Mouse (Mus musculus): ENCODE data around the gene Ppt1. TPM values are rescaled to one million over a fixed set of nuclear protein-coding genes. Genes with fewer than 3 reads are reported as not detected.
"Not testable (repeated sequence)": the region's sequence is repeated elsewhere in the genome, so short reads cannot be mapped to it uniquely, and the experiment has no call there.

The Ppt1 gene
- total and polyA plus RNA-seq, 3 experiments, result 13.1 to 19.9 TPM; not detected in 1

DNA sequence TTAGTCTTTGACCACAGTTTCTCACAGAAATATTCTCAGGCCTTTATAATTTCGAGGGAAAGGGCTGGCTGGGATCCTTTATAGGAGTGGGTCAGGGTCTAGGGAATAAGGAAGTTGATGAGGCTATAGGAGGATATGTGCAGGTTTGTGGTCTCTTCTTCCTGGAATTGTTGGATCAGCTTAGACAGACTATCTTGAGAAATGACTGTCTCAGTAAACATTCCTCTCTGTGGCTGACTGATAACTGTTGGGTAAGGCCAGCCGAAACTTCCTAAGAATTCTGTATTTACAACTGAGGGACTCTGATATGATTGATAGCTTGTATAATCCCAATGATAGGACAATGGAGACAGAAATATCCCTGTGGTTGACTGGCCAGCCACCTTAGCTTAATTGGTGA, 24.2 kb upstream of the Ppt1 start (continued):
- TF ChIP-seq SMC3 (IDR thresholded peaks at IDR 0.05; ENCODE audit: low read depth, low read length), result no peak
- TF ChIP-seq ZMIZ1 (IDR thresholded peaks at IDR 0.05; ENCODE audit: low read depth, low read length), result no peak
- TF ChIP-seq GATA1 (IDR thresholded peaks at IDR 0.05; ENCODE audit: low read depth, low read length), result peak; percentile 60
- no peak for TF ChIP-seq ZKSCAN1 (IDR thresholded peaks at IDR 0.05; ENCODE audit: low read depth, low read length)

DNA sequence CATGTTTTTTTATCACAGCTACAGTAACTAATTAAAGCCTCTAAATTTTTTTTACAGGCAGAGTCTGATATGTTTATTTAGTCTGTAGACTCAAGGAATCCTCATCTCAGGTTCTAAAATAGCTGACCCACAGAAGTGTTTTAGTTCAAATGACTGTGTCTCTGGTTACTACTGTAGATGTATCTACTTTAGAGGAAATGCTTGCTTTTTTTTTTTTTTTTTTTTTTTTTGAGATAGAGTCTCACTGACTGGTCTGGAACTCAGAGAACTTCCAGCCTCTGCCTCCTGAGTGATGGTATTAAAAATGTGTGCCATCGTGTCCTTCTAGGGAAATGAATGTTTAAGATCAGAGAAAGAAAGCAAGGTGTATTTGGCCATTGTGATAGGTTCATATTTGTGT, 19.8 kb upstream of the Ppt1 start:
- H3K4me3 ChIP-seq (ENCODE audit: control insufficient read depth in 1 of 2, insufficient read depth in 1 of 2, low read depth in 2 of 2, low read length in 2 of 2), result no peak overlapping the region
- H3K9ac ChIP-seq (ENCODE audit: control insufficient read depth, low read depth, low read length, poor library complexity, severe bottlenecking), result no peak overlapping the region
- no peaks in the 10 kb centered on the region for H3K9me3 ChIP-seq (replicated peaks; ENCODE audit: insufficient read depth, low read length)
- peaks cover 0 to 10% of the 10 kb centered on the region in 2 experiments; a peak in 3 of 4 replicates for H3K4me1 ChIP-seq (ENCODE audit: control insufficient read depth in 1 of 2, insufficient read depth in 2 of 2, low read length in 2 of 2)
- TF ChIP-seq ZNF384 (IDR thresholded peaks at IDR 0.05; ENCODE audit: low read depth, low read length) (peak; percentile 69), CTCF (IDR thresholded peaks at IDR 0.05 in 2 of 3, conservative IDR thresholded peaks at IDR 0.05 in 1 of 3; ENCODE audit: control insufficient read depth in 1 of 3, insufficient read depth in 1 of 3, low read depth in 2 of 3, low read length in 3 of 3, poor library complexity in 1 of 3, severe bottlenecking in 1 of 3) (no peak)
- no peaks in the 10 kb centered on the region for H3K79me2 ChIP-seq (ENCODE audit: control insufficient read depth, insufficient read depth, low read length, poor library complexity)
- peaks cover 0 to 2% of the 10 kb centered on the region in 2 experiments for H3K27me3 ChIP-seq (ENCODE audit: control insufficient read depth in 1 of 2, insufficient read depth in 2 of 2, low read length in 2 of 2)
- peaks cover 0 to 14% of the 10 kb centered on the region in 2 experiments; a peak in 2 of 4 replicates for H3K36me3 ChIP-seq (ENCODE audit: control insufficient read depth in 1 of 2, insufficient read depth in 2 of 2, low read length in 2 of 2)
- DNase-seq (ENCODE audit: low read depth, low spot score), result no peak
- H3K27ac ChIP-seq (ENCODE audit: control insufficient read depth, low read depth, low read length), result no peak overlapping the region

DNA sequence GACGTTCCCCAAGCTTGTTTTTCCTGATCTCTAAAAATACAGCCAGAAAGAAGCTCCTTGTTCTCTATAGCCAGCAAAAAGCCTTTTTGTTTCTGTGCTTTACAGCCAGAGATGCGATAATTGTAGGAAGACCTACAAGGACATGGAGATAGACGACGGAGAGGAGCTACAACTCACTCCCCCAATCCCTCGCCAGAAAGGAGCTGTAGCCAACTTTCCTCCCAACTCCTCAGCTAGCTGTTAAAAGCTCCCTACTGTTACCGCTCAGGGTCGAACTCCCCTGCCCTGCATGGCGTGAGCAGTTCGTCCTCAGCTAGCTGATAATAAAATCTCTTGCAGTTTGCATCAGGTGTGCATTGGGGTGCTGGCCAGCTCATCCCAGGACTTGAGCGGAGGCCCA, 15.1 kb upstream of the Ppt1 start:
- H3K4me3 ChIP-seq (ENCODE audit: control insufficient read depth in 1 of 2, insufficient read depth in 1 of 2, low read depth in 2 of 2, low read length in 2 of 2); DNase-seq (ENCODE audit: low read depth, low spot score); H3K9ac ChIP-seq (ENCODE audit: control insufficient read depth, low read depth, low read length, poor library complexity, severe bottlenecking); H3K36me3 ChIP-seq (ENCODE audit: control insufficient read depth in 1 of 2, insufficient read depth in 2 of 2, low read length in 2 of 2); H3K9me3 ChIP-seq (replicated peaks; ENCODE audit: insufficient read depth, low read length); H3K4me1 ChIP-seq (ENCODE audit: control insufficient read depth in 1 of 2, insufficient read depth in 2 of 2, low read length in 2 of 2); H3K79me2 ChIP-seq (ENCODE audit: control insufficient read depth, insufficient read depth, low read length, poor library complexity); H3K27me3 ChIP-seq (ENCODE audit: control insufficient read depth in 1 of 2, insufficient read depth in 2 of 2, low read length in 2 of 2); H3K27ac ChIP-seq (ENCODE audit: control insufficient read depth, low read depth, low read length): not testable (repeated sequence)

DNA sequence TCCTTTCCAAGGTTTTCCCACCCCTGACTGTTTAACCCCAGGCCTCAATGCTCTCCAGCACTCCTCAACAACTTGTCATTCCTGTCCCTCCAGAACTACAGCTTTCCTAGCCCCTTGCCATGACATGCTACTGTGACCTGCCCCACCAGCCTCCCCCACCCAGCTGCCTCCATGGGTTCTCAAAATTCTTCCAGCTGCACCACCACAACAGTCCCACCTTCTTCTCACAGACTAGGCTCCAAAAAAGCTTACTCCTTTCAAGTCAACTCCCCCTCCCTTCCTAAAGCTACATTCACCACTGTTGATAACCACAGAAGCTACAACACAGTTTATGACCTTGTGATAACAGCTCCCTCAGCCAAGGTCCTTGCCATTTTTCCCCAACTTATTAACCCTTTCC, 8.4 kb upstream of the Ppt1 start:
- H3K36me3 ChIP-seq (ENCODE audit: control insufficient read depth in 1 of 2, insufficient read depth in 2 of 2, low read length in 2 of 2), result peaks cover 0 to 20% of the 10 kb centered on the region in 2 experiments; a peak in 2 of 4 replicates
- no peak overlapping the region for H3K27ac ChIP-seq (ENCODE audit: control insufficient read depth, low read depth, low read length)
- no peaks in the 10 kb centered on the region for H3K27me3 ChIP-seq (ENCODE audit: control insufficient read depth in 1 of 2, insufficient read depth in 2 of 2, low read length in 2 of 2)
- H3K79me2 ChIP-seq (ENCODE audit: control insufficient read depth, insufficient read depth, low read length, poor library complexity), result no peaks in the 10 kb centered on the region
- no peak overlapping the region for H3K4me3 ChIP-seq (ENCODE audit: control insufficient read depth in 1 of 2, insufficient read depth in 1 of 2, low read depth in 2 of 2, low read length in 2 of 2)
- DNase-seq (ENCODE audit: low read depth, low spot score), result peak; percentile 77
- no peak overlapping the region for H3K9ac ChIP-seq (ENCODE audit: control insufficient read depth, low read depth, low read length, poor library complexity, severe bottlenecking)
- H3K4me1 ChIP-seq (ENCODE audit: control insufficient read depth in 1 of 2, insufficient read depth in 2 of 2, low read length in 2 of 2), result peaks cover 18 to 24% of the 10 kb centered on the region in 2 experiments
- no peaks in the 10 kb centered on the region for H3K9me3 ChIP-seq (replicated peaks; ENCODE audit: insufficient read depth, low read length)
- TF ChIP-seq MAX (IDR thresholded peaks at IDR 0.05; ENCODE audit: low read length) (no peak), MAFK (IDR thresholded peaks at IDR 0.05; ENCODE audit: borderline replicate concordance, low read depth, low read length) (no peak), MAZ (IDR thresholded peaks at IDR 0.05; ENCODE audit: low read depth, low read length) (peak; percentile 84), TAL1 (IDR thresholded peaks at IDR 0.05; ENCODE audit: low read length) (no peak), MYB (IDR thresholded peaks at IDR 0.05; ENCODE audit: low read depth, low read length) (no peak), CHD1 (IDR thresholded peaks at IDR 0.05; ENCODE audit: low read depth, low read length) (no peak), ZC3H11A (IDR thresholded peaks at IDR 0.05; ENCODE audit: low read depth, low read length) (no peak), SIN3A (IDR thresholded peaks at IDR 0.05; ENCODE audit: low read length) (peak; percentile 84), HCFC1 (IDR thresholded peaks at IDR 0.05; ENCODE audit: low read depth, low read length) (peak; percentile 51; the same call in 1 of the 2 replicates), E2F4 (IDR thresholded peaks at IDR 0.05; ENCODE audit: borderline replicate concordance, low read depth, low read length) (no peak), TCF12 (IDR thresholded peaks at IDR 0.05; ENCODE audit: low read depth, low read length) (peak; percentile 33; the same call in 1 of the 2 replicates), MXI1 (IDR thresholded peaks at IDR 0.05; ENCODE audit: low read depth, low read length) (0 out of 2 replicates have a peak, but pooled peaks have one; percentile 13), BHLHE40 (IDR thresholded peaks at IDR 0.05; ENCODE audit: borderline replicate concordance, low read depth, low read length) (no peak), USF2 (IDR thresholded peaks at IDR 0.05; ENCODE audit: borderline replicate concordance in 1 of 2, insufficient read depth in 1 of 2, low read depth in 1 of 2, low read length in 2 of 2) (no peak), ETS1 (IDR thresholded peaks at IDR 0.05; ENCODE audit: low read depth, low read length) (peak; percentile 83), JUND (IDR thresholded peaks at IDR 0.05; ENCODE audit: low read depth, low read length) (no peak), GATA1 (IDR thresholded peaks at IDR 0.05; ENCODE audit: low read depth, low read length) (peak; percentile 78), USF1 (IDR thresholded peaks at IDR 0.05; ENCODE audit: low read depth, low read length) (no peak), TBP (IDR thresholded peaks at IDR 0.05; ENCODE audit: low read depth, low read length) (no peak), EP300 (IDR thresholded peaks at IDR 0.05; ENCODE audit: low read depth in 1 of 2, low read length in 2 of 2) (peak; percentile 69 to 75)
